Mouse (Mus musculus): ENCODE measurements around the gene Naglu. TPM values are rescaled to one million over a fixed set of nuclear protein-coding genes. Genes with fewer than 3 reads are reported as not detected.

Gene Naglu
- polyA plus RNA-seq, 1 experiment from 2014 or later: 3.5 TPM

DNA sequence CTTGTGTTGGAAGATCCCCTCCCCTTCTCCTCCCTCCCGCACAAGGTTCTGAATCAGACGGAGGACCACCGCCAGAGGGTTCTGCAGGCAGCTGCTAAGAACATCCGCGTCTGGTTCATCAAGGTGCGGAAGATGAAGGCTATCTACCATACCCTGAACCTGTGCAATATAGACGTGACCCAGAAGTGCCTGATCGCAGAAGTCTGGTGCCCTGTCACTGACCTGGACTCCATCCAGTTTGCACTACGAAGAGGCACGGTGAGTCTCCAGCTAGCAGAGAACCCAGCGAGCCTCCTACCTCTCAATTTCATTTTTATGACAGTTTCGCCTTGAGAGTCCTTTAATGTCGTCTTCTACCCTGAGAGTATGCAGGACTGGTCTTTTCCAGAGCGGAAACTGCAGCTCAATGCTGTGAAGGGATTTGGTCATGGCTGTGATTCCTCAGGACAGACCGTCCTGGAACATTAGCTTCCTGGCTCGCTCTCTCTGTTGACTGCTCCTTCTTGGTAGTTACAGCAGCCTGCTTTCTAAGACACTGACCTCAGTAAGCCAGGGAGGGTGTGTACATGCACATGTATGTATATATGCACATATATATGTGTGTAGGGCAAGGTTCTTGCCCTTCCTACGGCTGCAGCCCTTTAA lies 35.8 kb upstream of the Naglu start:
- no peaks in the 10 kb centered on the region for H3K9me3 ChIP-seq (replicated peaks; ENCODE audit: control insufficient read depth, low read length)
- no peak overlapping the region for H3K9ac ChIP-seq (replicated peaks; ENCODE audit: low read length)
- ATAC-seq (replicated peaks; ENCODE audit: insufficient number of reproducible peaks, low FRiP score, low TSS enrichment, low read depth): no peak
- H3K27me3 ChIP-seq (ENCODE audit: control insufficient read depth, insufficient read depth, low read length): no peaks in the 10 kb centered on the region
- no peaks in the 10 kb centered on the region for H3K4me1 ChIP-seq (ENCODE audit: control insufficient read depth, insufficient read depth, low read length)
- H3K4me3 ChIP-seq (ENCODE audit: low read depth, low read length): no peak overlapping the region
- no peak for DNase-seq (ENCODE audit: low spot score)
- H3K36me3 ChIP-seq (replicated peaks; ENCODE audit: control insufficient read depth, insufficient read depth, low read depth, low read length): no peaks in the 10 kb centered on the region; the same call in 1 of the 2 replicates
- H3K4me2 ChIP-seq (ENCODE audit: low read depth, low read length): no peak overlapping the region
- H3K27ac ChIP-seq (replicated peaks; ENCODE audit: low read depth, low read length): no peak overlapping the region
- WGBS: 94% methylated on average over 17 of the region's 17 CpGs

DNA sequence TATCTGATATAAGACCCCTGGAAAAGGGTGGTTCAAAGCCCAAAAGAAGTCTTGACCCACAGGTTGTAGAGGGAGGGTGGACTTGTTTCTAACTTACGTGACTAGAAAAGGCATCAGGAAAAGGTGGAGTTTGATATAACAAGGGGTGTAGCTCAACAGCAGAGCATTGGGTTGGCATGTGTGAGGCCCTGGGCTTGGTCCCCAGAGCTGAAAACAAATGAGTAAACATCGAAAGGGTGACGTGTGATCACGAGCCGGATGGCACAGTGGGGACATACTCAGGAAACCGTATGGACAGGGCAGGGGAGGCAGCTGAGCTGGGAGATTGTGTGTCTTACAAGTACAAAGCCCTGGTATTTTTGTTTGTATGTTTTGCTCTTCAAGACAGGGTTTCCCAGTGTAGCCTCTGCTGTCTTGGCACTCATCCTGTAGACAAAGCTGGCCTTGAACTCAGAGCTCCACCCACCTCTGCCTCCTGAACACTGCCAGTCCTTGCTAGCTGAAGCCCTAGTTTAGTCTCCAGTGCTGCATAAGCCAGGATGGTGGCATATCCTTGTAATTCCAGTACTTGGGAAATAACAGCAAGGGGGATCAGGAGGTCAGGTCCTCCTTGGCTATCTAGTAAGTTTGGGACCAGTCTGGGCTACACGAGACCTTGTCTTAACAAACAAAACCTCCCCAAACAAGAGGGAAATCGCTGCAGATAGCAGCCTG lies 35.0 kb upstream of the Naglu start:
- H3K36me3 ChIP-seq (replicated peaks; ENCODE audit: control insufficient read depth, insufficient read depth, low read depth, low read length): no peaks in the 10 kb centered on the region; the same call in 1 of the 2 replicates
- H3K27ac ChIP-seq (replicated peaks; ENCODE audit: low read depth, low read length): no peak overlapping the region
- no peaks in the 10 kb centered on the region for H3K27me3 ChIP-seq (ENCODE audit: control insufficient read depth, insufficient read depth, low read length)
- no peak overlapping the region for H3K9ac ChIP-seq (replicated peaks; ENCODE audit: low read length)
- ATAC-seq (replicated peaks; ENCODE audit: insufficient number of reproducible peaks, low FRiP score, low TSS enrichment, low read depth): no peak
- no peaks in the 10 kb centered on the region for H3K4me1 ChIP-seq (ENCODE audit: control insufficient read depth, insufficient read depth, low read length)
- no peak overlapping the region for H3K4me2 ChIP-seq (ENCODE audit: low read depth, low read length)
- 97% methylated on average over 8 of the region's 8 CpGs for WGBS
- no peak overlapping the region for H3K4me3 ChIP-seq (ENCODE audit: low read depth, low read length)
- no peak for DNase-seq (ENCODE audit: low spot score)
- H3K9me3 ChIP-seq (replicated peaks; ENCODE audit: control insufficient read depth, low read length): no peaks in the 10 kb centered on the region

DNA sequence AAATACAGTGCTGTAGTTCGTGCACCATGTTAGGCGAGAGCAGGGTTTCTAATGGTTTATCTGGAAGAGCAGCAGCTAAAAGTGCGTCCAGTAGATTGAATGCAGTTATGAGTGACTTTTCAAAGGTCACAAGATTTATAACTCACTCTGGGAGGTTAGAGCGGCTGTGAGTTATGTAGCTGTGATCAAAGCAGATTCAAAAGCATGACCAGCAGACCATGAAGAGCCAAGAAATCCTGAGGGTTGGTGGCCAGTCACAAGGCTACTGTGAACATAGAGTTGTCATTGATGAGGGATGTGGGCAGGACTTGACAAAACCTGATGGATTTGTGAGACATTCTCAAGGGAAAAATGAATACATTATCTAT lies 34.5 kb upstream of the Naglu start:
- Histone ChIP-seq H3K9me3 (replicated peaks; ENCODE audit: control insufficient read depth, low read length) (no peaks in the 10 kb centered on the region), H3K4me2 (ENCODE audit: low read depth, low read length) (no peak overlapping the region), H3K27ac (replicated peaks; ENCODE audit: low read depth, low read length) (no peak overlapping the region), H3K4me3 (ENCODE audit: low read depth, low read length) (no peak overlapping the region), H3K27me3 (ENCODE audit: control insufficient read depth, insufficient read depth, low read length) (no peaks in the 10 kb centered on the region), H3K4me1 (ENCODE audit: control insufficient read depth, insufficient read depth, low read length) (no peaks in the 10 kb centered on the region), H3K9ac (replicated peaks; ENCODE audit: low read length) (no peak overlapping the region), H3K36me3 (replicated peaks; ENCODE audit: control insufficient read depth, insufficient read depth, low read depth, low read length) (no peaks in the 10 kb centered on the region; the same call in 1 of the 2 replicates)
- ATAC-seq (replicated peaks; ENCODE audit: insufficient number of reproducible peaks, low FRiP score, low TSS enrichment, low read depth) (no peak), DNase-seq (ENCODE audit: low spot score) (no peak)
- 92% methylated on average over 4 of the region's 4 CpGs for WGBS

DNA sequence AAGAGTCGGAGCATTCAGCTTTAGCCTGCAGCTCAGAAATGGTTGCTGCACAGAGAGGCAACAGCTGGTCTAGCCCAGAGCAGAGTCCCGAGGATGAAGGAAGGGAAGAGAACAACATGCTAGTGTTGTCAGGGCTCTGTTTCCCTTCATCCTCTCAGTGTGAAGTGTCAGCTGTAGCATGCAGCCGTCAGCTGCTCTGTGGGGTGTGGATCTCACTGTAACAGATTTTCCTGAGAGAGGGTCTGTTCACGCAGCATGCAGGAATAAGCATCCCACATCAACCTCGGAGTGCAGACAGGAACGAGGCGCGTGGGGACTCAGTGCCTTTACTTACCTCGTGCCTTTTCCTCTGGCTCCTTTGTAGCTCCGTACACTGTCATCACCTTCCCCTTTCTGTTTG lies 32.0 kb upstream of the Naglu start:
- DNase-seq (ENCODE audit: low spot score) (no peak), ATAC-seq (replicated peaks; ENCODE audit: insufficient number of reproducible peaks, low FRiP score, low TSS enrichment, low read depth) (no peak)
- no peak overlapping the region for H3K9ac ChIP-seq (replicated peaks; ENCODE audit: low read length)
- no peaks in the 10 kb centered on the region; the same call in 1 of the 2 replicates for H3K36me3 ChIP-seq (replicated peaks; ENCODE audit: control insufficient read depth, insufficient read depth, low read depth, low read length)
- H3K4me1 ChIP-seq (ENCODE audit: control insufficient read depth, insufficient read depth, low read length): no peaks in the 10 kb centered on the region
- no peaks in the 10 kb centered on the region for H3K27me3 ChIP-seq (ENCODE audit: control insufficient read depth, insufficient read depth, low read length)
- H3K27ac ChIP-seq (replicated peaks; ENCODE audit: low read depth, low read length): no peak overlapping the region
- no peaks in the 10 kb centered on the region for H3K9me3 ChIP-seq (replicated peaks; ENCODE audit: control insufficient read depth, low read length)
- WGBS: 85% methylated on average over 10 of the region's 10 CpGs
- no peak overlapping the region for H3K4me2 ChIP-seq (ENCODE audit: low read depth, low read length)
- no peak overlapping the region for H3K4me3 ChIP-seq (ENCODE audit: low read depth, low read length)

DNA sequence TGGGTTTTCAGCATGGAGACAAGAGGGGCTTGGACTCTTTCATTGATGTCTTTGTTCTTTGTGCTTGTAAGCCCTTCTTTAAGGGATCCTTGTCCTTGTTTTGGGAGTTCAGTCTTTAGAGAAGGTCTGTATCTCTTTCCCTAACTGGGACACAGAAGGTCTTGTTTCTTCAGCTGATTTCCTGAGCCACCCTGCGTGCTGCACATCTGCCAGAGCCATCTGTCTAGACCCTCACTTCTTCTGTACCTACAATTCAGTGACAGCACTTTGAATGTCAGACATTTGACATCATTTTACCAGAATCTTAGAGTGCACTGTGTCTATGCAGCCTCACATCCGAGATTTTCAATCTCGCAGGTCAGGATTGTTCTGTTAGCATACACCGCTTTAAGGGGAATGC lies 24.0 kb upstream of the Naglu start:
- no peak overlapping the region for H3K4me3 ChIP-seq (ENCODE audit: low read depth, low read length)
- peaks cover 9% of the 10 kb centered on the region; the same call in 1 of the 2 replicates for H3K36me3 ChIP-seq (replicated peaks; ENCODE audit: control insufficient read depth, insufficient read depth, low read depth, low read length)
- H3K4me1 ChIP-seq (ENCODE audit: control insufficient read depth, insufficient read depth, low read length): no peaks in the 10 kb centered on the region
- H3K27me3 ChIP-seq (ENCODE audit: control insufficient read depth, insufficient read depth, low read length): no peaks in the 10 kb centered on the region
- 87% methylated on average over 4 of the region's 4 CpGs for WGBS
- no peak for DNase-seq (ENCODE audit: low spot score)
- H3K27ac ChIP-seq (replicated peaks; ENCODE audit: low read depth, low read length): no peak overlapping the region
- ATAC-seq (replicated peaks; ENCODE audit: insufficient number of reproducible peaks, low FRiP score, low TSS enrichment, low read depth): no peak
- no peak overlapping the region for H3K4me2 ChIP-seq (ENCODE audit: low read depth, low read length)
- no peak overlapping the region for H3K9ac ChIP-seq (replicated peaks; ENCODE audit: low read length)
- H3K9me3 ChIP-seq (replicated peaks; ENCODE audit: control insufficient read depth, low read length): no peaks in the 10 kb centered on the region

DNA sequence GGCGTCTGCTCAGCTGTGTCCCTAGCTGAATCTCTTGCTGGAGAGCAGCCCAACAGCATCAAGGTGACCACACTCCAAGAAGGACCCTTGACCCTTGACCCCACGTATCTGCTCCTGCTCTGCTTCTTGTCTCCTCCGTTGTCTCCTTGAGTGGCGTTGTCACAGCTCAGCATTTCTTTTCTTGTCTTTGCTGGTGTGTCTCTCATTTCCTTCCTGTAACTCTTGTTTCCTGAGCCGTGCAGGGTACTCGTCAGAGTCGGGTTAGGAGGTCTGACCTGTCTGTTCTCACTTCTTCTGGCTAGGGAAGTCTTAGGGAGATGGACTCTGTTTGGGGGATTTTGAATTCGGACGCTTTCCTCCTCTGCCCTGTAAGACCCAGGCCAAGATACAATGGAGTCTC lies 23.4 kb upstream of the Naglu start:
- WGBS: 66% methylated on average over 9 of the region's 9 CpGs
- Histone ChIP-seq H3K4me3 (ENCODE audit: low read depth, low read length) (no peak overlapping the region), H3K9ac (replicated peaks; ENCODE audit: low read length) (no peak overlapping the region), H3K4me1 (ENCODE audit: control insufficient read depth, insufficient read depth, low read length) (no peaks in the 10 kb centered on the region), H3K9me3 (replicated peaks; ENCODE audit: control insufficient read depth, low read length) (no peaks in the 10 kb centered on the region), H3K4me2 (ENCODE audit: low read depth, low read length) (no peak overlapping the region), H3K27ac (replicated peaks; ENCODE audit: low read depth, low read length) (no peak overlapping the region), H3K36me3 (replicated peaks; ENCODE audit: control insufficient read depth, insufficient read depth, low read depth, low read length) (peaks cover 9% of the 10 kb centered on the region; the same call in 1 of the 2 replicates), H3K27me3 (ENCODE audit: control insufficient read depth, insufficient read depth, low read length) (no peaks in the 10 kb centered on the region)
- no peak for ATAC-seq (replicated peaks; ENCODE audit: insufficient number of reproducible peaks, low FRiP score, low TSS enrichment, low read depth)
- no peak for DNase-seq (ENCODE audit: low spot score)

DNA sequence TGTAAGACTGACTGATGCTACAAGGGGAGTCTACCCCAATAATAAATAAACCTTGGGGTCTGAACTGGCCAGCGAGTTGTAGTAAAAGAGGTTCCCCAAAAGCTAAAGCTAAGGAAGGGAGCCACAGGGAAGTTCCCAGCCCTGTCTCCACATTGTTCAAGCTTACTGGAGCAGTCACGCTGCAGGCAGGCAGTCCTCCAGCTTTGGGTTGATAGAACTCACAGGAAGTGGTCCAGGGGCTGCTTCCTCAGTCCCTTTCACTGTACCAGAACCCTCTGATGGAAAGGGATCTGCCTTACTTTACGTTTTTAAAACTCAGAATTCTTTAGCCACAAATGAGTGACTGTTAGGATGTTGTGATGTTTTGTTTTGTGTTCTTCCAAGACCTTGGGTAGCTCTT lies 22.3 kb upstream of the Naglu start:
- peaks cover 9% of the 10 kb centered on the region; the same call in 1 of the 2 replicates for H3K36me3 ChIP-seq (replicated peaks; ENCODE audit: control insufficient read depth, insufficient read depth, low read depth, low read length)

DNA sequence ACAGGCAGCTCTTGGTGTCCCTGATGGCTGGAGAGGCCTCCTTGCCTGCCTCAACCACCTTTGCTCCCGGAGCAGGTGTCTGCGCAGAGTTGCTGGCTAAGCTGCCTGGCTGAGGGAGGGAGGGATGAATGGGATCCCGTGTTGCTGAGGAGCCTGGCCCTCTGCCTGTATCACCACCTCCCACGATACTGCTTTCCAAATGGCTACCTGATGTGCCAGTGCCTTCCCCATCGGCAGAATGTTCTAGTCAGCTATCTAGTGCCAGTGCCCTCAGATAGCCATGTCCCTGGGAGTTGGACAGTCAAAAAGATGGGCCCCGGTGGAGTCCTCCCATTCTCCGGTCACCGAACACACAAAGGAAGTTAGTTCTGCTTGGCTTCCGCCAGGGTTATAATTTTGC lies 19.5 kb upstream of the Naglu start:
- ATAC-seq (replicated peaks; ENCODE audit: insufficient number of reproducible peaks, low FRiP score, low TSS enrichment, low read depth): no peak

More for the DNA sequence above, 22.3 kb upstream of the Naglu start:
- DNase-seq (ENCODE audit: low spot score) (no peak), ATAC-seq (replicated peaks; ENCODE audit: insufficient number of reproducible peaks, low FRiP score, low TSS enrichment, low read depth) (no peak)
- no peaks in the 10 kb centered on the region for H3K4me1 ChIP-seq (ENCODE audit: control insufficient read depth, insufficient read depth, low read length)
- no peak overlapping the region for H3K4me3 ChIP-seq (ENCODE audit: low read depth, low read length)
- no peaks in the 10 kb centered on the region for H3K9me3 ChIP-seq (replicated peaks; ENCODE audit: control insufficient read depth, low read length)
- no peak overlapping the region for H3K27ac ChIP-seq (replicated peaks; ENCODE audit: low read depth, low read length)
- 90% methylated on average over 3 of the region's 3 CpGs for WGBS
- no peaks in the 10 kb centered on the region for H3K27me3 ChIP-seq (ENCODE audit: control insufficient read depth, insufficient read depth, low read length)
- H3K4me2 ChIP-seq (ENCODE audit: low read depth, low read length): no peak overlapping the region
- no peak overlapping the region for H3K9ac ChIP-seq (replicated peaks; ENCODE audit: low read length)

More for the DNA sequence above, 19.5 kb upstream of the Naglu start:
- no peak overlapping the region for H3K9ac ChIP-seq (replicated peaks; ENCODE audit: low read length)
- no peak overlapping the region for H3K4me3 ChIP-seq (ENCODE audit: low read depth, low read length)
- no peaks in the 10 kb centered on the region for H3K27me3 ChIP-seq (ENCODE audit: control insufficient read depth, insufficient read depth, low read length)
- H3K4me2 ChIP-seq (ENCODE audit: low read depth, low read length): no peak overlapping the region
- peaks cover 2% of the 10 kb centered on the region; the same call in 1 of the 2 replicates for H3K36me3 ChIP-seq (replicated peaks; ENCODE audit: control insufficient read depth, insufficient read depth, low read depth, low read length)
- no peak for DNase-seq (ENCODE audit: low spot score)
- H3K9me3 ChIP-seq (replicated peaks; ENCODE audit: control insufficient read depth, low read length): no peaks in the 10 kb centered on the region
- H3K4me1 ChIP-seq (ENCODE audit: control insufficient read depth, insufficient read depth, low read length): no peaks in the 10 kb centered on the region
- 90% methylated on average over 9 of the region's 9 CpGs for whole genome bisulfite sequencing
- no peak overlapping the region for H3K27ac ChIP-seq (replicated peaks; ENCODE audit: low read depth, low read length)

Measured in embryonic facial prominence, embryonic 11.5 days (tissue).